Mouse (Mus musculus): ENCODE measurements around the gene Mrgprf. TPM values are rescaled to one million over a fixed set of nuclear protein-coding genes. Genes with fewer than 3 reads are reported as not detected.

Gene Mrgprf
- total RNA-seq, 2 experiments from 2014 or later: 4.3 to 4.6 TPM

GRCm38 (mm10) chr7:145299562-145300320 is 887 bp upstream of the Mrgprf start:
- DNase-seq: no peak

- no peak for DNase-seq
Measured at GRCm38 (mm10) chr7:145301008-145301340, 346 bp downstream of the Mrgprf start.

GRCm38 (mm10) chr7:145301341-145302005 is 845 bp downstream of the Mrgprf start:
- no peak for DNase-seq

GRCm38 (mm10) chr7:145302488-145303285 is 2.1 kb downstream of the Mrgprf start:
- peak; percentile 57 for DNase-seq

GRCm38 (mm10) chr7:145304153-145304552 is 3.5 kb downstream of the Mrgprf start:
- no peak for DNase-seq

GRCm38 (mm10) chr7:145307636-145308035 is 7.0 kb downstream of the Mrgprf start:
- DNase-seq: no peak

GRCm38 (mm10) chr7:145308061-145308675 is 7.5 kb downstream of the Mrgprf start:
- DNase-seq: no peak

- peak; percentile 68 for DNase-seq
Measured at GRCm38 (mm10) chr7:145308866-145309265, 8.2 kb downstream of the Mrgprf start.

- no peak for DNase-seq
Measured at GRCm38 (mm10) chr7:145309877-145310276, 9.2 kb downstream of the Mrgprf start.

- DNase-seq: no peak
Measured at GRCm38 (mm10) chr7:145310526-145310925, 9.9 kb downstream of the Mrgprf start.

- peak; percentile 41 for DNase-seq
Measured at GRCm38 (mm10) chr7:145312137-145312536, 11.5 kb downstream of the Mrgprf start.

- DNase-seq: no peak
Measured at GRCm38 (mm10) chr7:145314785-145315411, 14.3 kb downstream of the Mrgprf start, which contains the start of gene Mrgprd. Gene Mrgprd, plus strand, starts transcription at chr7:145314835.

- DNase-seq: no peak
Measured at GRCm38 (mm10) chr7:145317522-145317921, 16.9 kb downstream of the Mrgprf start.

- no peak for DNase-seq
Measured at GRCm38 (mm10) chr7:145319481-145319880, 18.9 kb downstream of the Mrgprf start.

GRCm38 (mm10) chr7:145323607-145324006 is 23.0 kb downstream of the Mrgprf start:
- no peak for DNase-seq

- no peak for DNase-seq
Measured at GRCm38 (mm10) chr7:145325697-145326096, 25.1 kb downstream of the Mrgprf start.

GRCm38 (mm10) chr7:145329982-145330381 is 29.4 kb downstream of the Mrgprf start:
- no peak for DNase-seq

- DNase-seq: no peak
Measured at GRCm38 (mm10) chr7:145330641-145331040, 30.0 kb downstream of the Mrgprf start.

- DNase-seq: peak; percentile 36
Measured at GRCm38 (mm10) chr7:145332376-145333041, 31.9 kb downstream of the Mrgprf start.

GRCm38 (mm10) chr7:145333936-145334335 is 33.3 kb downstream of the Mrgprf start:
- DNase-seq: no peak

GRCm38 (mm10) chr7:145334428-145335027 is 33.9 kb downstream of the Mrgprf start:
- no peak for DNase-seq

Measured in adrenal gland, postnatal 10 days (tissue).